Mouse (Mus musculus) adrenal gland, postnatal 25 days (tissue): ENCODE measurements around the gene Cklf. TPM values are rescaled to one million over a fixed set of nuclear protein-coding genes. Genes with fewer than 3 reads are reported as not detected.
A peak's percentile ranks its signal among the peaks of the same experiment; 100 is the strongest.
"Not testable (repeated sequence)": the region's sequence is repeated elsewhere in the genome, so short reads cannot be mapped to it uniquely, and the experiment has no call there.

ENCODE experiments used
- DNase-seq: peaks from one replicate; pipeline ENCODE4 v3.0.0; 2021; ENCODE audit warnings: mixed read lengths
- long read RNA-seq: library from polyadenylated mRNA; stranded (forward); transcript quantifications from one replicate; pipeline ENCODE4 v2.0.0, GENCODE M21; 2021
- total RNA-seq: library from RNA; stranded (reverse); gene quantifications from 2 replicates; pipeline ENCODE4 v1.2.3, GENCODE M21; 2021

The Cklf gene
- total RNA-seq: 81.7 and 94.0 TPM in 2 replicates
- long read RNA-seq, transcript Cklf-201 (4 exons, 667 nt): major isoform, 25 of 28 reads
- long read RNA-seq, partial matches to known transcripts: 1 of 28 reads
- long read RNA-seq, other reads (novel, unspliced or antisense): 1 of 28 reads

DNA sequence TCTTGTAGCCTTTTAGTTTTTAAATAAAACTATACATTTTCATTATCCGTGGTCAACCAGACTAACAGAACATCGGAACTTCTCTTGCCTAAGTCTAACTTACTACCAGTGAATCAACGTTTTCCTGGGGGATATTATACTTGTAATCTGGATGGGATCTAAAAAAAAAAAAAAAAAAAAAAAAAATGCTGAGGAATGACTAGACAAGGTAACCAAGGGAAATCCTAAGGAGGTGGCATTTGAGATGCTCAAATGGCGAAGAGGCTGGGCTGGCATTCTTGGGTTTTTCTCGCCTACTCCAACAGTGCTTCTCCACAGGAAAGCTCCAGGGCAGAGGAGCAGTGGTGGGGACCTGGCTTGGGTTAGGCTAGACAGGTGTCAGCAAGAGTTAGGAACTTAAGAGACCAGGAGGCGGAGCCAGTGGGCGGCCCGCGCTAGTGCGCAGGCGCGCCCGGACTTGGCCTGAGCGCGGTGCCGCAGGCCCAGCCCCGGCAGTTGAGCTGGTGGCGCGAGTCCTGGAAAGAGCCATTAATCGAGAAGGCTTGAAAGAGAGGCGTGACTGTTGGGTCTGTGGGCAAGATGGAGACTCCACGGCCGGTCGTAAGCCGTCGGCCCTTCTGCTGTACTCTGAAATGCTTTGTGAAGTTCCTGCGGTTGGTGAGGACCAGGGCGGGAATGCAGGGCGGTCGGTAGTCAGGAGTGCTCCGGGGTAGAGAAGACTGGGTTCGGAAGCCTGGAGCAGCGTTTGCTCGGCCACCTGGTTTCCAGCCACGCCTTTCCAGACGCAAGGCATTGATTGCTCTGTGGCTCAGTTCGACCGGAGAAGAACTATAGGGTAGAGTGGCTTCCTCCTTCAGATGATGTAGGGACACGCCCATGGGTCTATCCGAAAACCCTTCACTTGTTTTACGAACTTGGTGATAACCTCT, at the start of gene Cklf:
Gene Cklf (plus strand): TSS at position 423 of the 929 bp plus-strand sequence.
- peak; percentile 88 for DNase-seq

DNA sequence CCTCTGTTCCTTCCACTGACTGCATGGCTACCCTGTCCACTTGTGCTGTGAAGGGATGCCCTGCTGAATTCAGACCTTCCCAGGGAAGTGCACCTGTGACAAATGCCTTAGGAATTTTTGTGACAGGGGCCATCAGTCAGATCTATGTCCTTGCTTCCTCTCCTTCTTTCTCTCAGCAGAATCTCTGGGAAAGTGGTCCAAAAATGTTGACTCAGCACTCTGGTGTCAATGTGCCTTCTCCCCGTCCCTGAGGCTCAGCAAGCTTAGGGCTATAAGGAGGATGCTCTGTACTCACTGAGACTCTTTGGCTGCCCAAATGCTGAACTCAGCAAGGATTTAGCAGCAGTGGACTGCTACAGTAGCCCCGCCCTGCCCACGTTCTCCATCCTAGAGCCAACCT, 49.0 kb upstream of the Cklf start:
- DNase-seq: no peak

DNA sequence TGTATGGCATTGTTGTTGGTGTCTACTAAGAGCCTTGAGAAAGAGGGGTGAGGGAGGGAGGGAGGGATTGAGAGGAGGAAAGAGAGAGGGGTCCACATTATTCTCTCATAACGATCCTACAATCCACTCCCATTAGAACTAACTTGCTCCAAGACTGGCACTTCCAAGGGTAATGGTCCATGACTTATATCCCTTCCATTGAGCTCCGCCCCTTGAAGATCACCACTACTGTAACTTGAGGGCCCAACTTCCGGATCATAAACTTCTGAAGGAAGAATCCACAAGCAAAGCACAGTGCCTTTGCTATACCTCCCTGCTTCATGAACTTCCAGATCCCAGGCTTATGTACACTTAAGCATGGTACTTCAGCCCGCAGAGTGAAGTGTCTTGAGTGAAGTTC, 48.3 kb upstream of the Cklf start:
- DNase-seq: no peak

DNA sequence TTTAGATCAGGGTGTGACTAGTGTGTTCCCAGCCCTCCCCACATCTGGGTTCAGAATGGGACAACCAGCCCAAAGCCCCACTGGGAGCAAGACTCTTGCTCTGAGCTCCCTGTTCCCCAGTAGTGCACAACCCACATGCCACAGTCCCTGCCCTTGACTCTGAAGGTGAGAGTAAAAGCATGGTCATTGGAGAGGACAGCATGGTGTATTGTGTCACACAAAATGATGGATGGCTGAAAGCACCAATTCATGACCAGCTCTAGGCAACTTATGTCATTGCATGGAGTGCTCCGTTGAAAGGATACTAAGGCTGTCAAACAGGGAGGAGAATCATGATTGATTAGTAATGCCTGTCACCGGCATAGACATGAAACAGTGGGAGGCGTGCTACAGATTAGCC, 45.4 kb upstream of the Cklf start:
- no peak for DNase-seq

DNA sequence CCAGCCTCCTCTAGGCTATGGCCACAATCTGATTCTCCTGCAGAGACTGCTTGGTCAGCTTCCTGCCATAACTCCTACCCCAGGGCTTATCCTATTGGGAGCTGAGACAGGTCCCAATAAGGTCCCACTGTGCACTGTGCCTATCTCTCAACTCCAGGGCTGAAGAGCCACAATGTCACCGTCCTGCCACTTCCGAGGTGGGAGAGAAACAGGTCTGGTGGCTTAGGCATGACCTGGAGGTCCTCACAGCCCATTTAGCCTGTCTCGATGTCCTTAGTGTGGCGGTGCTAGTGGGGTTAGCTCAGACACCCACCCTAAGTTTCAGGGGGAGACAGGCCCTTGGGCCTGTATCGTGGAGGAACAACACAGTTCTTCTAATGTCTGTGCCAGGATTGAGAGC, 33.1 kb upstream of the Cklf start:
- DNase-seq: no peak

DNA sequence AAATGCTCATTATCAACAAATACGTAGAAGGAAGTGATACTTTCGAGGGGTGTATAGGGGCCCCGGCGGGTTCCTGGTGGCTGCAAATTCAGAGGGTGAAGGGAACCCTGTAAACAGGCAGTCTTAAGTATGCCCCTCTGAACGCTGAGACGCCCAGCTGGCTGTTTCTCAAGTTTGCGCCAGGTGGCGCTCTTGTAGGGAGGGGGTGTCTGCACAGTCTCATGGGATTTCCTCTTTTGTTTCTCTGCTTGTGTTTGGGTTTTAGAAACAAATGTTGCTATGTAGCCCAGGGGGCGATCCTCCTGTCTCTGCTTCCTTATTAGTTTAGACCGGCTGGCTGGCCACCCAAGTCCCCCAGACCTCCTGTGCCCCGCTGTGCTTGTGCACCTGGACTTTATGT, 31.6 kb upstream of the Cklf start:
- peak; percentile 59 for DNase-seq

DNA sequence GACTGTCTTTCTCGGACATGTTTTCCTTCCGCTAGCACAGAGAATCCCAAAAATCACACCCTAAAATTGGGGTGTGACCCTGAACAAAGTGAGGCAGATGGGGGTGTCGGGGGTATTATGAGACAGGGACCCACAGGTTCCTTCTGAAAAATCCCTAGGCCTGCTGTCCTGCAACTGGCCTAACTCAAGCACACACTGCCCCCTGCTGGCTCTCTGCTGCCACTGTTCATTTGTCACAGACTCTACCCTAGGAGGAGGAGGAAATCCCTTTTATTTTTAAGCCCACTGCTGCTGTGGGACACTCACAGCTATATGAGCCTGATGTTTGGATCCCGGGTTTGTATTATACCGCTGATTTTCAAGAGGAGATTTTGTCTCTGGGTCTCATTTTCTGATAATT, 30.9 kb upstream of the Cklf start:
- peak; percentile 78 for DNase-seq

DNA sequence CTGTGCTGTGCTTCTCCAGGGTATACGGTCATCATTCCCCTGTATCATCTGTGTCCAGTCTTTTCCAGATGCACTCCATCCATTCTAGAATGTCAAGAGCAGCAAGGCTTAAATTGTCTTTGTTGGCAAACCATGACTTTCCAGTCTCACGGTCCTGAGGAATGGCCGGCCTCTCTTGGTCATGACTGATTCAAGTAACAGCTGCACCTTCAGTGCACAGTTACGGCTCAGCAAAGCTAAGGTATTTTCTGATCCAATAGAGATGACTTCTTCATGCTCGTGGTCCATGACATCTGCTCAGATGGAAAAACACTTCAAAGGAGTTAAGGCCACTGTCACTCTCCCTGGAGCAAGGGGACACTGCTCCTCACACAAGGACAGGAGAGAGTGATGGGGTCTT, 23.6 kb upstream of the Cklf start:
- DNase-seq: no peak

DNA sequence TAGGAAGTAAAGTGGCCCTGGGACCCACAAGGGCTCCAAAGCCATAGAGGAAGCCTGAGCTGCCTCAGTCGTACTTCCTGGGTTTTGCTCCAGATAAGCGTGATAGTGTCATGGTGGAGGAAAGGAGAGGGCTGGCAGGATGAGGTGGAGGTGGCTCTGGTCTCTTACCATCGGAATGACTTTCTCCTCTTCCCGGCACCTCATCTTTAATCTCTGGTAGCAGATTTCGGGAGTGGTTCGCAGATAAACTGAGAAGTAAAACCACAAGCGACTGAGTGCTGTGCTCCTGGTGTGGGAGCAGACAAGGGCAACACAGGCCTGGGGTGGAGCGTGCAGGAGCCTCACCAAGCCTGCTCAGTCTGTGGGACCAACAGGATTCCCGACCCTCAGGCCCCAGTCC, 20.3 kb upstream of the Cklf start:
- DNase-seq: no peak

DNA sequence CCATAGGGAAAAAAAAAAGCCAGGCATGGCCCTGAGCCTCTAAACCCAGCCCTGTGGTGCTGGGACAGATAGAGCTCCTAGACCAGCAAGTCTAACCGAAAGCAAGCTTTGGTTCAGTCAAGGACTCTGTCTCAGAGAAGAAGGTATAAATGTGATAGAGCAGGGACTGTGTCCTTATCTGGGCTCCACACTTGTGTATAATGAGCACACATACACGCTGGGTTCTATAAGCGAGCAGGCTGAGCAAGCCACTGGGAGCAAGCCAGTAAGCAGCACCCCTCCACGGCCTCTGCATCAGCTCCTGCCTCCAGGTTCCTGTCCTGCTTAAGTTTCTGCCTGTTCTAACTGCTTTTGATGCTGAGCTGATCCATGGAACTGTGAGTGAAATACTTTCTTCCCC, 18.6 kb upstream of the Cklf start:
- no peak for DNase-seq

DNA sequence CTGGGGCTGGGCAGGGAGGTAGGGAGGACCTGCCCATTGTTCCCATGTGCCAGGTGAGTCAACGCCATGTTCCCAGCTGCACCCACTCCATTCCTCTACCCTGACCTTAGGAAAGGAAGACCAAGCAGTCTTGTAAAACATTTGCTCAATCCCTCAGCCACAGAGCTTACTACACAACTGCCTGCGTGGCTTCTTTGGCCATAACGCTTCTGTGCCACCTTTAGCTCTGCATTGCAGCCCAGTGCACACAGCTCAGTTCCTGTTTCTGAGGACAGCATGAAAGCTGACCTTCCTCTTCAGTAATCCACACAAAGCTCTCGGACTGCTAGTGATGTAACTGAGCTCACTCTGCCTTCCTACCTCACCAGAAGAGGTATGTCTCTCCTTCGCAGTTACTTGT, 17.7 kb upstream of the Cklf start:
- DNase-seq: no peak

DNA sequence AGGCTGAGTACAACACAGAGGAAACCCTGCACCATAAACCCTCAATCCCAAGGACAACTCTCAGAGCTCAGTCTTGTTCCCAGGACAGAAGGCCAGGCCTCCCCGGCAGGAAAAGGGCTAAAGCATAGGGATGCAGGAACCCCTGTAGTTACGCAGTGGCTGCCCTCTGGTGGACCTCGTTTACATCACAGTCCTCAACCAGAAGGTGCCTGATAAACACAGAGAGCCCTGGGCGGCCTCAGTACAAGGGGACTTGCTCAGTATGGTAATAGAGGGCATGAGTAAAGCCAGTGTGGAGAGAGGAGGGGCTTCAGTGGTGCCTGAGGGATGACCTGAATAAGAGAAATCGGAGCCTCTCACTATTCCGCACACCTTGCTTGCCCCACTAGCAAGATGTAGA, 16.1 kb upstream of the Cklf start:
- DNase-seq: peak; percentile 13

DNA sequence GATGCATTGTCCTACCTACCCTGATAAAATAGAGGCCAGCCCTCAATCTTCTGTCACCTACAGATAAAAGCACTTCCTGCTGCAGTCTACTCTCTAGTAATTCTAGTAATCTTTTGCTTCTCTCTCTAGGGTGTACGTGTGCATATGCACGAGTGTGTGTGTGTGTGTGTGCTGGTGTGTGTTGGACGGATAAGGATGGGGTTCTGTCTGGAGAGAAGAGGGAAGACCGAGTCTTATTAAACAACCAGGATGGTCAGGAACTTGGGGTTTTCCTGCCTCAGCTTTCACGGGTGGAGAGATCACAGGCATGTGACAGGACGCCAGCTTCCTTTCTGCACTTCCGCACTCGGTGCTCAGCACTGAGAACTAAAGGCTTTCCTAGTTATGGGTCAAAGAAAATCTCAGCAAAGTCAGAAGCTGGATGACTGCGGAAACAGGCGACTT, 11.2 kb upstream of the Cklf start:
- DNase-seq: no peak

DNA sequence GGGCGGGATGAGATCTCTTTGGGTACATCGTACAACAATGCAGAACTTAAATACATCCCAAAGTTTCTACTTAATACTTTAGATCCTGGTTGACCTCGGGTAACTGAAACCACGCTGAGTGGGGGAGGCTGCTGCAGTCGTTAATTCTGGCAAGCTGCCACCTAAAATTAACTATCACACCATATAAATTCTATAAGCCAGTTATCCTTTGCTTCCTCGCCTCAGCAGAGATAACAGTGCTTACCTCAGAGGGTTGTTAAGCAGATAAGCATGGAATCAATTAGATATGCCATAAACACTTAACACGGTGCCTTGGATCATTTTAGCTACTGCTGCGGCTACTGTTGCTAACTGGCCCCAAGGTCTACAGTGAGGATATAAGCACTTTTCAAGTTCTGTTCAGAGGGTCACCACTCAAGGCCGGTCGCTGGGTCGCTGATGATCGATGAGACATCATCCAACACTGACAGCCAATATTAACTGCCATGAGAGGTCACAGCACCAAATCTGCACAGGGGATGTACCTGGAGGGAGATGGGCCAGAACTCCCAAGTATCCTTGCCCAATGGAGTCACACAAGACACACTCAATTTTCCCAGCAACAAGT, 8.5 kb upstream of the Cklf start:
- no peak for DNase-seq

DNA sequence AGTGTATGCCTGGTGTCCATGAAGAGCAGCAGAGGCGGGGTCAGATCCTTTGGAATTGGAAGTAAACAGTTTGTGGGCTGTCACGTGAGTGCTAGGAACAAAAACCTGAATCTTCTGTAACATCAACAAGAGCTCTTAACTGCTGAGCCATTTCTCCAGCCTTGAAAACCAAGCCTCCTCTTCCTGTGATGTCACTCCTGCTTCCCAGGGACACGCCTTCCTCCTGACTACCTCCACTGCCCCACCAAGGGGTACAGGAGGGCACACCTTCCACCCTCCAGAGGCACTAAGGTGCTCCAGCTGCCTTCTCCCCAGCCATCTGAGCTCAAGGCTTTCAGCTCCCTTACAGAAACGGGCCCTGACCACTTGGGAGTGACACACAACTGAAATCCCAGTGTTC, 4.0 kb upstream of the Cklf start:
- no peak for DNase-seq

DNA sequence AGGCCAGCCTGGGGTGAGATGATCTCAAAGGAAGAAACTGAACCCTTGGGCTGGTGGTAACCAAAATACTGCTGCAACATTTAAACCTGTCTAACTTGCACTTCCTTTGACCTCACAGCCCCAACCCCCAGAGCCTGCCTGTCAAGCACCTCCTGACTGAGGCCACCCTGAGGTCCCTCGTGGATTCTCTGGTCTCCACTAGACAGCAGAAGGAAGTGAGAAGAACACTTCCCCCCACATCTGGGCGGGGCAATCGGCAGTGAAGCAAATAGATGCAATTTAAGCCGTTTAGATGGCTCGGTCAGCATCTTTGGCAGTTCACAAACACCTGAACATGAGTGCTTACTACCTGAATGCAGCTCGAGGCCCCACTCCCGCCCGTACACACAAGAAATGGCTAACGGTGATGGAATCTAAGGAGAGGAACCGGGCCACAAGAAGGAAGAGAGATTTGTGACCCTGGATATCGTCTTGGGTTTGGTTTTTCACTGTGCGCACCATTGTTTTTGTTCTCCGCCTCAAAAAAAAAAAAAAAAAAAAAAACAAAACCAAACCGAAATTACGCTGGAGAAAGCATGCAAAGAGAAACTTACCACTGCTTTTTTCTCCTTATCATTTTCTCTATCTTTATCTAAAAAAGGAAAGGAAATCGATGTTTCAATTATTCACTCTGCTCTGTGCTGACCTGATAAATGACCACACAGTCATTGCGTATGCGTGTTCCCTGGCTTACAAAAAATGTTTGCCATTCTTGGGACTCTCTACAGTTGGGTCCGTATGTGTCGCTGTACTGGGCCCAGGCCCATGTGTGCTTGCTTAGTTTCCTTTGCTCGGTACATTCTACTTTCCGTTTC, 3.4 kb upstream of the Cklf start:
- no peak for DNase-seq

DNA sequence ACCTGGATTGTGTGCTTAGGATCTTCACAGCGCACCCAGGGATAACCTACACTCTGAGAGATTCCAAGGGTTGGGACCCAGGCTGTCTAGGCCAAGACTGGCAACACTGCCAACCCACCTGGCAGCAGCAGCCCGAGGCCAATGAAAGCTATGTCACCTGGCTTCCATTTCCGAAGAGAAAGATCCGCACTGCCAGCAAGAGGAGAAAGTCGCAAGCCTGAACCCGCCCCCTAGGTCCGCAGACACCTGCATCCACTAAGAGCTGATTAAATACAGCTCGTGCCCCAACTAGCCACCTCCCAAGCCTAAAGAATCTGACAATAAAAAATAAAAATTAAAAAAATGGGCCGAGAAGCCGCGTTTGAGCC, 2.8 kb upstream of the Cklf start:
- no peak for DNase-seq

DNA sequence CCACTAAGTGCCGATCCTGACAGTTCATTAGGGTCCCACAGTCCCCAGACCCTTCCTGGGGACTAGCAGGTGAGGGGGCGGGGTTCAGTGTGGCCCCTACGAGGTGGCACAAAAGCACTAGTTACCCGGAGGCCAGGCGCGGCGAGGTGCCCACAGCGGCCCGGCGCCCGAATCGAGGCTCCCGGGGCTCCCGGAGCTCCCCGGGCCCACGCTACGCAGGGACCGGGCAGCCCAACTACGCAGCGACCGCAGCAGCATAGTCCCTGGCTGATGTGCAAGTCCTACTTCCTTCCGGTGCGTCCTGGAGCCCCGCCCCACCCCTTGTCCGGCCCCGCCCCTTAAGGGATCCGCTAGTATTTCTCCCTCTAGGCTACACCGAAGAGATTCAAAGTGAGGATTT, 2.4 kb upstream of the Cklf start, which contains the start of gene Tk2:
Gene Tk2 (minus strand): TSS at position 283 of the 400 bp plus-strand sequence.
- DNase-seq: peak; percentile 84

DNA sequence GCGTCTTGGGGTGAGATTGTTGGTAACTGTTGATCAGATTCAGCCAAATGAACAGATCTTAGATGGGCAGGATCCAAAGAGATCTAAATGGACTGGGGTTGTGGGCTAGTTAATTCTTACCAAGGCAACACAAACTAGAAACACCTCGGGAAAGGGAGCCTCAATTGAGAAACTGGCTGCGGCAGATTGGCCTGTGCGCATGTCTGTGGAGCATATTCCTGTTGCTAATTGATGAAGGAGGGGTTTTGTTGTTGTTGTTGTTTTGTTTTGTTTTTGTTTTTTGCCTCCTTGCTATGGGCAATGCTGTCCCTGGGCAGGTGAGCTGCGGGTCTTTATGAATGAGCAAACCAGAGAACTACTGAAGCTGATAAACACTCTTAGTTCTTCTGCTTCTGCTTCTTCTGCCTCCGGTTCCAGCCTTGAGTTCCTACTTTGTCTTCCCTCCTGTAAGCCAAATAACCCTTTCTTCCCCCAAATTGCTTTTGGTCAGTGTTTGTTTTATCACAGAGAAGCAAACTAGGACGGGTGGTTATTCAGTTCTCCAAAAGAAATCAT, 1.1 kb upstream of the Cklf start:
- DNase-seq: no peak

DNA sequence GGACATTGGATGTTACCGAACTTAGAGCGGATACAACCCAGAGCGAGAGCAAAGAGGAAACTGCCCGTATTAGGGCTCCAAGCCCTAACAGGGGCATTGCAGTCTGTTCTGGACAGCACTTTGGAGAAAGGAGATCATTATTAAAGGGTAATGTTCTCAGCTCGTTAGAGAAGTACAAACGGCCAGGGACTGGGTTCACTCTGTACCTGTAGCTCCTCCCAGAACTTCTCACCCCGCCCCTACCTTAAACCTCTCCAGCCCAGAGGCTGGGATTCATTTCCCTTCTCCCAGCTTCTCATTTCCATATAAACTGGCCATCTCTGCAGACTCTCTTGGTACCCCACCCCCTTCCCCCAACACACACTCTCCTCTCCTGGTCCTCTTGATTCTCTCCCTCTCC, 800 bp downstream of the Cklf start:
- DNase-seq: no peak

DNA sequence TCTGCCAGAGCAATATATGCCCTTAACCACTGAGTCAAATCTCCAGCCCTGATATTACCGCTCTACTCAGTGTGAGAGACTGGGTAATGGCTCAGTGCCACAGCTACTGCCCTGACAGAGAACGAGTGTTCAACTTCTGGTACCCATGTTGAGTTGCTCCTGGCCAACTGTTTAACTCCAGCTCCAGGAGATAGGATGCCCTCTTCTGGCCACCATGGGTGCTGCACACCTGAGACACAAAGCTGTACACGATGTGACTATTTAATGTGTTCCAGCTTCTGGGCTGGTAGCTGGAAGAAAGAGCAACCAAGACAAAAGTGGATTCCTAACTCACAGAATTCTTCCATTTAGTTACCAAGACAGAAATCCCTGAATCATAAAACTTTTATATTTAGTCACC, 2.4 kb downstream of the Cklf start:
- DNase-seq: peak; percentile 38

DNA sequence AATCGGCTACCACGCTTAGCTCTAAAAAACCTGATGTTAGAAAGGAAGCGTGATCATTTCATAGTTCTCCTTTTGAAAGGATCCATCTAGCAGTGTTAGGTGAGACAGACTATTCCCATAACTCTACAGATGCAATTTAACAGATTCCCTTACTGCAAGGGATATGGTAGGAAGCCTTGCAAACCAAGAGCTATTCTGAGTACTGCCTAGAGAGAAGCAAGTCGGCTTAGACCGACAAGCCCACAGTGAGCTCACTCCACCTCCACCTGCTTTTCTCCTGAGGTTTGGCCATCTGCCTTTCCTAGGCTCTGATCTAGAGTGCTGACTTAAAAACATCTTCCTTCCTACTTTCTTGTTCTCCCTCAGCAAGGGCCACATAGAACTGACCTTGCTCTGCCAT, 11.1 kb downstream of the Cklf start:
- DNase-seq: not testable (repeated sequence)
